Mouse (Mus musculus): Measurements from ENCODE around the gene Zfp618.
A peak's percentile ranks its signal among the peaks of the same experiment; 100 is the strongest.

Gene Zfp618

DNA sequence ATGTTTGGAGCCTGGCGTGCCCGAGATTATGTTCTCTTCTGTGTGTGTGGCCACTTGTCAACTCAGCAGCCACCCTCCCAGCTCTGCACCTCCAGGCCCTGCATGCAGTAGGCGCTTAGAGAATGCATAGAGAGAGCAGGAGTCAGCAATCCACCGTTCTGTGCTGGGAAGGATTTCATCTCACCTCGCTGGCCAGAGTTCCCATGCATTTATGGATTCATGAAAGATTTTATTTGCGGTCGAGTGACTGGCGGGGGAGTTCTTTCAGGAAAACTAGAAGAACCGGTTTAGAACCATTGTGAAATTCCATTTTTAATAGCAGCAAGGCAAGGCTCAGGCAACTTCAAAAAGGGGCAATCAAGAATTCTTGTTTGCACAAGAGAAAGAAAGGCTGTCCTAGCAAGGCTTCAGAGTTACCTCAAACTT lies 67.2 kb downstream of the Zfp618 start:
- DNase-seq (ENCODE audit: low spot score) = peak; percentile 67

DNA sequence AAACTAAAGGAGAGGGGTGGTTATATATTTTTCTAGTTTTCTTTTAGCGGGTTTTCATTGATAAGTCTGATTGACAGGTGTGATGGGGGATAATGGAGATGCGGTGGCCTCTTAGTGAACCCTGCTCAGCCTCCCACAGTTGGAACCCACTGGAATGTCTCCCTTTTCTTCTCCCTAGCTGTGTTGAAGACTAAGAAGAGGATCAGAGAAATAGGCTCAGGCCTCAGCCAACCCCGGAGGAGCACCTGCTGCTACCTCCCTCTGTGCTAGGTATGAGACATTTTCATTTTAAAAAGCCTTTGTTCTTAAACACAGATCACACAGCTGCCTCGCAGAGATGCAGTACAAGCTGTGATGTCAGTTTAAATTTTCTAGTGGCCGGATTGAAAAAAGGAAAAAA lies 68.4 kb downstream of the Zfp618 start:
- DNase-seq (ENCODE audit: low spot score) = no peak

DNA sequence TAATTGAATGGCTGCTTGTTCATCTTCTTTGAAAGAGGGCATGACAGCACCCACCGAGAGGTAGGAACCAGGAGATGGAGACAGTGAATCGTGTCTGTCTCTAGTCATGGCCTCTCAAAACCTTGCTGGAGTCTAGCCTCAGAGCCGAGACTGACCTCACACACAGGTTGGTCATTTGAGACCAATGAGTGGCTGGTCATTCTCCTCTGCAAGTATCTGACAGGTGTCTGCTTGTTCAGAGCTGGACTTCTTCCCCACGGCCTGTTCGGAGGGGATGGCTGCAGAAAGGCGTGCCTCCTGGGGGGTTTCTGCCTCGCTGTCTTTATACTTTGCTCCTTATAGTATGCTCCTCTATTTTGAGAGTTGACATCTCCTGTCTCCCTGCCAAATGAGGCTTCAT lies 70.6 kb downstream of the Zfp618 start:
- no peak for DNase-seq (ENCODE audit: low spot score)

DNA sequence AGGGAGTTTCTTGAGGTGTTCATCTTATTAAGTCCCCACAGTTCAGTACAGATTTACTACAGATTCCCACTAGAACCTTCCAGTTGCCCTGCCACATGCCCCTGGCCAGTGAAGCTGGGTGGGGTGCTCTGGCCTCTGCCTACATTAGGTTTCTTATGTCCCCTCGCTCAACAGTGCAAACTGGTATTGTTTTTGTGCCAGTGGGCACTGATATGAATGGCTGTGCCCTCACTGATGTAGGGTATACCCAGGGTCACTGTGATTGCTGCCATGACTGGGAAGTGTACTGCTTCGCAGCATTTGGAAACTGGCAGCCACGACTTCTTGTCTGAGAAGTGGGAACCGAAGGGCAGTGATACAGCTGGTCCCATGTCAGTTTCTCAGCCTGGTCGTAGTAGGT lies 71.4 kb downstream of the Zfp618 start:
- no peak for DNase-seq (ENCODE audit: low spot score)

DNA sequence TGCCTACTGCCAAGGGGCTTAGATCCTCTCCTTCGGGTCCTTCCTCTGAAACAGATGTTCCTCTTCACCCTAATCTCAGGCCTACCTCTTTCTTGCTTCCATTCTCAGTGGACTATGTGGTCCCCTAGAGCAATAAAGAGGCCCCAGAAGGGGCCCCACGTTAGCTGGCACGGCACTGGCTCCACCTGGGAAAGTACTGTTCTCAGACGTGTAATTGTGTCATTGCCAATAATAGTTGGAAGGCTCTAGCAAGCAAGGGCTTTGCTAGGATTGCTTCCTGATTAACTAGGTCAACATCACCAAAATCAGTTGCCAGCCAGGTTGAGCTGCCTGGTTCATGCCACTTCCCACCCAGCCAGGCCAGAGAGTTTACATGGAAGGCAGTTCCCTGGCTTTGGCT lies 72.2 kb downstream of the Zfp618 start:
- no peak for DNase-seq (ENCODE audit: low spot score)

- DNase-seq (ENCODE audit: low spot score) = no peak
Observed at GRCm38 (mm10) chr4:63038265-63038664, 72.9 kb downstream of the Zfp618 start.

DNA sequence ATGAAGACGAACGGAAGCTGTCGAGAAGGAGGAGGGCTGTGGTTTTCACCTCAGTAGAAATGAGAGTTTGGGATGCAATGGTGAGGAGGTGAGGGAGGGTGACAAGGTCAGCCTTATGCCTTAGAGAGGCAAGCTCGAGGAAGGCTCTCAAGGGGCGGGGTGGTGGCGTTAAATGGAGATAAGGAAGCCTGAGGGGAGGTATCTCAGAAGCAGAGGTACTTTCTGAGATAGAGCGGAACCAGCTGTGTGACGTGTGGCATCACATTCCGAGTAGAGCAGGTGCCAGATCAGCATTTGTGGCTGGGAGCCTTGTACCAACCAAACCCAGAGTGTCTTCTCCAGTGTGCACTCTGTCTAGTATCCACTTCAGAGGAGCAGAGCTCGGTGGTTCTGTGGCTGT lies 73.6 kb downstream of the Zfp618 start:
- no peak for DNase-seq (ENCODE audit: low spot score)

DNA sequence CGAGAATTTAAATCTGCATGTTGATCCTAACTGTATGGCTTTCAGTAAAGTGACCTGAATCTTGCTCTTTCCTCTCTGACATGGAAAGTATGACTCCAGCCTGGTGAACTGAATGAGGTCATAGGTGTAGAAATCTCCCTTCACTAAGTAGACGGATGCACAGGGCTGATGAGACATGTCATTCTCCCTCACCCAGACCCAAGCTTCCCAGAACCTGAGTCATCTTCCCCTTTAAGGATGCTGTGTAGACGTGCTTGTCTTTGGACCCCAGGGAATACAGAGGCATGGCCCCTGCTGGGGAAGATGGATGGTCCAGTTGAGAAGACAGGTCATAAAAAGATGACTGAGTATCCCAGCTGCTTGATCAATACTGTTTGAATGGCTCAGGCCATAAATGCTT lies 83.2 kb downstream of the Zfp618 start:
- no peak for DNase-seq (ENCODE audit: low spot score)

GRCm38 (mm10) chr4:63049596-63050318 lies 84.4 kb downstream of the Zfp618 start:
- DNase-seq (ENCODE audit: low spot score) = no peak

- no peak for DNase-seq (ENCODE audit: low spot score)
Observed at GRCm38 (mm10) chr4:63050319-63050676, 84.9 kb downstream of the Zfp618 start.

GRCm38 (mm10) chr4:63050949-63051348 lies 85.6 kb downstream of the Zfp618 start:
- DNase-seq (ENCODE audit: low spot score) = no peak

GRCm38 (mm10) chr4:63051940-63052661 lies 86.7 kb downstream of the Zfp618 start:
- DNase-seq (ENCODE audit: low spot score) = no peak

DNA sequence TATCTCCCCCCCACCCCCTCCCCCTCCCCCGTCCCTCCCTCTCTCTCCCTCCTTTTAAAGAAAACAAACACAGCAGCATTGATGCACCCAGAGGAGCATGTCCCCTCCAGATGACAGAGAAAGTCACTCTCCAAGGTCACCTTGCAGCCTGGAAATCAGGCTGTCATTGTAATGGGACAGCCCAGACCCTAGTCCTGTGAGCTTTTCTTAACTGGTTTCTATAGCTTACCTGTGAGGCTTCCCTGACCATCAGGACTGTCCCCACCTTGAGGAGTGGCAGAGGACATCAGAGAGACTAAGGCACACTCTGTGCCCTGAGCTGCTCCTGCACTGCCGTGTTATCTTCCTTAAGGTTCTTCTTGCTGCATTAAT lies 87.3 kb downstream of the Zfp618 start:
- DNase-seq (ENCODE audit: low spot score) = no peak

DNA sequence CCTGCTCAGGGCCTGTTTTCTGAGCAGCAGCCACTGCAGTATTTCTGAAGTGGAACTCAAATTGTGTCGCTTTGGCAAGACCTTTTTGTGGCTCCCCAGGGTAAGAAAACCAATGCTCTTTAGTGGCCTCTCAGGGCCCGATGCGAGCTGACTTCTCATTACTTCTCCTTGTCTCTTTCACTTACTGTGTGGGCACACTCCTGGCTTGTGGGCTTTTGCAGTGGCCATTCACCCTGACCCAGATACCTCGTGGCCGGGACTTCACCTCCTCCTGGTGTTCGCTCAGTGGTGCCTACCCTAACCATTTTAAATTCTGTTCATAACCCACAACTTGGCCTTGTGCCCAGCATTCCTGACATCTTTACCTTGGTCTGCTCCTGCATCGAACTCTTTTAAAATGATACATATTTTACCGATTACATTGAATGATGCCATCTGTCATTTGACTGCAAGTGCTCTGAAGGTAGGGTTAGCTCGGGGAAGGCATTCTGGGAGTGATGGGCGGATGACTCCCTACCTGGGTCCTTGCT lies 89.9 kb downstream of the Zfp618 start:
- DNase-seq (ENCODE audit: low spot score) = no peak

DNA sequence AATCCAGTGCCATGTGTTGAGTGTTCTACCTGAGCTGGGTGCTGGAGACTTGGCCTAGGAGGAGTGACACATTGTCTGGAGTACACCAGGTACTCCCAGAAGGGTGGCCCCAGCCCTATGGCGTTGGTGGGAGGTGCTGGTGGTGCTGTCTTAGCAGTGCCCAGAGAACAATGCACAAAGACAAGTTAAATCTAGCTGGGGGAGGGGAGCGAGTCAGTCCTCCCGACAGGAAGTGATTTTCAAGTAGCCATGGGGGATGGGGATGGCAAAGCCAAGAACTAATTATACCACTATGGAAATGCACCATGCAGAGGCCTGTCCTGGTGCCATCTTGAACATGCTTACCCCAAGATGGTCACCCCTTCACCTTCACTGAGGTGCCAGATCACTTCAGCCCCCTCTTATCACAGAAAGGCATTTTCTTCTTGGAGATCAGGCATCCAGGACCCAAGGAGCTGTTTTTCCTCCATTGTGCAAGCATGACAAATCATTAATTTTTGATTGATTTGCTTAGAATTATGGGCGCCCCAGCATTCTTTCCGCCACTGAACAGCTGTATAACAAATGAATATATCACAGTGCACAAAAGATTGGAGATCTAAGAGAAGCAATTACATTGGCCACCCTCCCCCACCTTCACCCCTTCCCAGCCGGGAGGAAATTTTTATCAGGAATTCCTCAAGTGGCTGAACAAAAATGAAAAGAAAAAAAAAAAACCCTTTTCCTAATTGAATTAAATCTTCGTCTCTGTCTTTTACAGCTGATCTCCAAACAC lies 91.5 kb downstream of the Zfp618 start:
- DNase-seq (ENCODE audit: low spot score) = no peak

DNA sequence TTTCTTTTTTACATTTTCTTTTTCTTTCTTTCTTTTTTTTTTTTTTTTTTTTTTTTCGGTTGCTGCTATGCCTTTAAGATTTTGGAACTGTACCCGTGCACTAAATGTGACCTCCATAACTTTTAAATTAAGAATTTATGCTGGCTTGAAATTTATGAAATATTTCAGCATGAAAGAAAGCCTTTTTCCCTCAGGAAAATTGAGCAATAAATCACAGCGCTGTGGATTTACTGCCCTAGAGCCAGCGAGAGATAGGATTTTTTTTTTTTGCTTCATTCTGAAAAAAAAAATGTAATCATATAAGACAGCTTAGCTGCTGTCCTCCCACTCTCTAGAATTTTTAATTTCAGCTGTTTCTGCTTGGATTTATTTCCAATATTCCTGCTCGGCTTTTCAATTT lies 92.2 kb downstream of the Zfp618 start:
- DNase-seq (ENCODE audit: low spot score) = no peak

DNA sequence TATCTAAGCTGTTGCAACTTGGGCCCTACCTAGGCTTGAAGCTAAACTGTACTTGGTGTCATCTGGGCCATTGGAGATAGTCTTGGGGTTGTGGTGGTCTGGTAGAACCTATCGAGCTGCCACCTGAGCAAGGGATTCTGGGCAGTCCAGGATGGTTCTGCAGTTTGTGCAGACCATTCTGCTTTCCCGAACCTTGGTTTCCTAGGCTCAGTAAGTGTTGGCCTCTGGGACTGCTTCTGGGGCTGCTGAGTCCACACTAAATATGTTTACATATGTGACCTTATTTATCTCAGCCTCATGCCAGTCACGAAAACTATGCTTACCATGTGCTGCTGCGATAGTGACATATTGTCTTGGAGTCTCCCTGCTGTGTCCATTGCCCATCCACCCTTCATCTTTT lies 93.3 kb downstream of the Zfp618 start:
- DNase-seq (ENCODE audit: low spot score) = no peak

GRCm38 (mm10) chr4:63060358-63060757 lies 95.0 kb downstream of the Zfp618 start:
- DNase-seq (ENCODE audit: low spot score) = no peak

DNA sequence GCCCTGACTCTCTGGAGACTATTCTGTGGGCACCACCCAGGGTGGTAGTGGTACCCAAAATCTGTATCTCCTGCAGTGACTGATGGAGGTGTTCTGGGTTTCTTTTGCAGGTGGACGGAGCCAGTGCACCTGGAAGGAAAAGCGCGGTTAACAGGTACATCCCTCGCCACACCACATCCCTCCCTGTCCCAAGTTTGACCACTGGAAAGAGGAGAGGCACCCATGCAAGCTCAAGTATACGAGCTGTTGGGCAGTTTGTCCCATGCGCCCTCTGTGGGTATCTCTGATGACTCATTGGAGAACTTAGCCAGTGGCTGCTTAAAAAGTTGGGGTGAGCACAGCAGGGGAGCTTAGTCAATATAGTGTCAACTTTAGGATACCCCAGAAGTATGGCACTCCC lies 96.0 kb downstream of the Zfp618 start:
- DNase-seq (ENCODE audit: low spot score) = no peak

GRCm38 (mm10) chr4:63063360-63063759 lies 98.0 kb downstream of the Zfp618 start:
- DNase-seq (ENCODE audit: low spot score) = no peak

GRCm38 (mm10) chr4:63064911-63065310 lies 99.5 kb downstream of the Zfp618 start:
- DNase-seq (ENCODE audit: low spot score) = no peak

GRCm38 (mm10) chr4:63066796-63067195 lies 101.4 kb downstream of the Zfp618 start:
- DNase-seq (ENCODE audit: low spot score) = no peak

DNA sequence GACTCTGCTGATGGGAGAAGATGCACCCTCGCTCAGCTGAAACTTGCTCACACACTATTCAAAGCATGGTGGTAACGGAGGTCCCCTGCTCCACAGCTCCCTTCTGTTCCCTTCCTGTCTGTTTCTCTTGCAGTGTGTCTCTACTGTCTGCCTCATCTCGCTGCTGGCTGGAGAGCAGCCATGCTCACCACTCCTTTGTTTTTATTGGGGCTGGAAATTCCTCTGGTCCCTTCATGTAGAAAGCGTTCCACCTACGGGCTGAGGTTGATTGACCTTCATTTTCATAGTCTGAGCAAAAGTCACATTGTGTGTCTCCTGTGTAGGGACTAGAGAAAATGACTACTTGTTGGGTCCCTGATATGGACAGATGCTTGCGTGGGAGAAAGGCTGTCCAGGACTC lies 102.4 kb downstream of the Zfp618 start:
- no peak for DNase-seq (ENCODE audit: low spot score)

All from lung, postnatal 25 days (tissue).